Mouse (Mus musculus) cerebellum, adult 2 months (tissue): ENCODE results near the gene Xrcc3.

Experiments
- CTCF ChIP-seq: fragments of 200-500 bp; IDR thresholded peaks from 2 replicates; pipeline ENCODE4 v1.5.1; 2011; ENCODE audit warnings: low read depth, mild to moderate bottlenecking, control low read depth, low read length, moderate library complexity, borderline replicate concordance; ENCODE audit not compliant: insufficient read depth
- POLR2A ChIP-seq: fragments of 200-500 bp; IDR thresholded peaks from 2 replicates; pipeline ENCODE4 v1.6.1; 2011; ENCODE audit warnings: low read length, control low read depth, borderline replicate concordance; ENCODE audit not compliant: insufficient read depth

GRCm38 (mm10) chr12:111774156-111774555 is 39.5 kb downstream of the Xrcc3 start:
- TF ChIP-seq CTCF, result no peak
- no peak for TF ChIP-seq POLR2A
